In genomic region chr4:135361722-135362121, GRCm38 (mm10) we compare ENCODE assay signal across 31 mouse cellular contexts. TPM values are rescaled to one million over a fixed set of nuclear protein-coding genes. Genes with fewer than 3 reads are reported as not detected.
"Had no signal": no experiment of that assay in that cellular context is flagged by ENCODE, and none has a peak within 500 bp of the region (broad histone marks: within the 10 kb centered on the region; RNA-seq: fewer than 3 reads in every experiment).

No protein-coding gene starts in this region.

- H3K27me3 ChIP-seq: limb, embryonic 12.5 days; limb, embryonic 13.5 days; limb, embryonic 15.5 days; lung, embryonic 15.5 days; midbrain, embryonic 13.5 days; midbrain, embryonic 15.5 days had no signal

- H3K36me3 ChIP-seq: limb, embryonic 10.5 days; limb, embryonic 12.5 days; limb, embryonic 13.5 days; limb, embryonic 15.5 days; liver, embryonic 12.5 days; liver, embryonic 13.5 days; liver, embryonic 15.5 days; lung, embryonic 15.5 days; midbrain, embryonic 10.5 days; midbrain, embryonic 12.5 days; midbrain, embryonic 13.5 days; midbrain, embryonic 15.5 days had no signal

- H3K27ac ChIP-seq: limb, embryonic 10.5 days; limb, embryonic 12.5 days; limb, embryonic 13.5 days; limb, embryonic 15.5 days; liver, embryonic 12.5 days; liver, embryonic 13.5 days; liver, embryonic 14.5 days; liver, embryonic 15.5 days; lung, embryonic 15.5 days; macrophage; midbrain, embryonic 10.5 days; midbrain, embryonic 12.5 days; midbrain, embryonic 13.5 days; midbrain, embryonic 15.5 days had no signal

- H3K4me2 ChIP-seq: limb, embryonic 12.5 days; limb, embryonic 13.5 days; limb, embryonic 15.5 days; liver, embryonic 11.5 days; liver, embryonic 12.5 days; liver, embryonic 13.5 days; liver, embryonic 15.5 days; lung, embryonic 14.5 days; lung, embryonic 15.5 days; midbrain, embryonic 11.5 days; midbrain, embryonic 12.5 days; midbrain, embryonic 13.5 days; midbrain, embryonic 15.5 days had no signal

- H3K4me1 ChIP-seq: limb, embryonic 10.5 days; limb, embryonic 13.5 days; limb, embryonic 15.5 days; liver, embryonic 15.5 days; lung, embryonic 15.5 days; midbrain, embryonic 10.5 days; midbrain, embryonic 15.5 days had no signal

- ATAC-seq: liver, embryonic 12.5 days; liver, postnatal 0 days; lung, postnatal 0 days; midbrain, embryonic 13.5 days; midbrain, embryonic 15.5 days; midbrain, embryonic 16.5 days had no signal

- DNase-seq: left cerebral cortex, postnatal 4 days; liver; liver, embryonic 13.5 days; liver, postnatal 0 days; lung, adult 18-20 months; lung, adult 2 months; lung, embryonic 14.5 days; lung, postnatal 10 days; lung, postnatal 14 days; lung, postnatal 36 days; lung, postnatal 4 days; midbrain, embryonic 14.5 days had no signal

- H3K9ac ChIP-seq: limb, embryonic 12.5 days; limb, embryonic 13.5 days; limb, embryonic 15.5 days; liver, embryonic 12.5 days; liver, embryonic 13.5 days; liver, embryonic 14.5 days; liver, embryonic 15.5 days; liver, postnatal 0 days; lung, embryonic 14.5 days; lung, embryonic 15.5 days; midbrain, embryonic 12.5 days; midbrain, embryonic 13.5 days; midbrain, embryonic 15.5 days had no signal

- H3K4me3 ChIP-seq: limb, embryonic 10.5 days; limb, embryonic 12.5 days; limb, embryonic 13.5 days; limb, embryonic 15.5 days; liver, embryonic 12.5 days; liver, embryonic 13.5 days; liver, embryonic 15.5 days; lung, embryonic 15.5 days; megakaryocyte, embryonic 14.5 days; midbrain, embryonic 10.5 days; midbrain, embryonic 12.5 days; midbrain, embryonic 13.5 days; midbrain, embryonic 15.5 days; myocyte had no signal

- H3K9me3 ChIP-seq: limb, embryonic 10.5 days; limb, embryonic 12.5 days; limb, embryonic 13.5 days; limb, embryonic 15.5 days; liver, embryonic 12.5 days; liver, embryonic 13.5 days; liver, embryonic 15.5 days; lung, embryonic 15.5 days; midbrain, embryonic 10.5 days; midbrain, embryonic 12.5 days; midbrain, embryonic 13.5 days; midbrain, embryonic 15.5 days had no signal

RNA-seq across cellular contexts. Expression of gene Ncmap, which starts 36.3 kb away (rescaled TPM):
- polyA plus RNA-seq: macrophage had no signal
